Mouse (Mus musculus) A20 (cell line): ENCODE results near the gene Fhit.
A peak's percentile ranks its signal among the peaks of the same experiment; 100 is the strongest.

Experiments
- DNase-seq: peaks from one replicate; pipeline ENCODE4 v3.0.0-alpha.2; 2011; ENCODE audit warnings: low read depth, low spot score

Gene Fhit

GRCm38 (mm10) chr14:10166641-10167429 lies 995.0 kb downstream of the Fhit start:
- no peak for DNase-seq

DNA sequence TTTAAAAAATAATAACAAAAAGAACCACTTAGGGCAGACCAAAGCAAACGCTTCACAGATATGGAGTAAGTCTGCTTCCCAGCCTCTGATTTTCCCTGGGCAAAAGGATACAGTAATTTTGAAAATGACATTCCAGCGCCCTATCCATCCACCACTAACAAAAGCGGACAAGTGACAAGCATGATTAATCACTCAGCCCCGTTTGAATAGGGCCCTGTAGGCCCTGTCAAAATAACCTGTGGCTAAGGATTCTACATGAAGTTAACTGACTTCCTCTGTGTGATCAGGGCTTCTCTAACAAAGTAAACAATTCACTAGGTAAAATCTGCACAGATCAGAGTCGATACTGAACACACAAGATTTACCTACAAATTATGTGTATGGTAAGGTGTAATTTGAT lies 1012.0 kb downstream of the Fhit start:
- no peak for DNase-seq

GRCm38 (mm10) chr14:10139311-10139710 lies 1022.5 kb downstream of the Fhit start:
- DNase-seq: peak; percentile 41

- peak; percentile 73 for DNase-seq
Measured at GRCm38 (mm10) chr14:10133873-10134272, 1028.0 kb downstream of the Fhit start.

- no peak for DNase-seq
Measured at GRCm38 (mm10) chr14:10129675-10130074, 1032.2 kb downstream of the Fhit start.

- no peak for DNase-seq
Measured at GRCm38 (mm10) chr14:10129088-10129487, 1032.7 kb downstream of the Fhit start.

DNA sequence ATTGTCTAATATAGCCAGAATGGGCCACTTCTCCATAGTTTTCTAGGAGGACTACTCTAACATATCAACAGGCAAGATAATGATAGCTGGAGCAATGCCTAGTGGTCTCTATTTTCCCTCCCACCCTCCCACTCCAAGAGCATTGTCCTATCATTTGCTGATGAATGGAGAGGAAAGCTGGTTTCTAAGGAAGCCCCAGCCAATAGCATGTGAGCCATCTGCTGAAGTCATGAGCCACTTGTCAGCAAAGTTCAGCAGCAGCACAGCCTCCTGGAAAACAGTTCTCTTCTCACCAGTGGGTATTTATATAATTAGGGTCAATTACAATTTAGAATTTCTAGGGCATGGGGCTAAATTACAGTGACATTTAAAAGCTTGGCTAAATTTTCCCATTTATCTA lies 1035.3 kb downstream of the Fhit start:
- no peak for DNase-seq

DNA sequence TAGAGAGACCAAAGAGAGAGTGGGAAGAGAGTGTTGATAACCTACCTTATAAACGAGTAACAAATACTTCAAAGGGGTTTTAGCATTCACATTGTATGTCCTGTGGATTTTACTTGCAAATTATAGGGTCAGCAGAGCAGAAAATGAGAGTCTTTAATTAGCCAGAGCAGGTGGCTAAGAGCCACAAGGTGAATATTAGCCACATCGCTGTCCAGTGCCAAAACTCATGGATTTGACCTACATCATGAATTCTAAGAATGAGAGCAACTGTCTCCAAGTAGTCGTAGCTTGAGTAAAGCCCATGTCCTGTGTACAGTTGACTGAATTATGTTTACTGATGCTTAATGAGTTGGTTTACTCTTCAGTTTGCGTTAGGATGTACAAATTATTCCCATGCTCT lies 1039.7 kb downstream of the Fhit start:
- no peak for DNase-seq

DNA sequence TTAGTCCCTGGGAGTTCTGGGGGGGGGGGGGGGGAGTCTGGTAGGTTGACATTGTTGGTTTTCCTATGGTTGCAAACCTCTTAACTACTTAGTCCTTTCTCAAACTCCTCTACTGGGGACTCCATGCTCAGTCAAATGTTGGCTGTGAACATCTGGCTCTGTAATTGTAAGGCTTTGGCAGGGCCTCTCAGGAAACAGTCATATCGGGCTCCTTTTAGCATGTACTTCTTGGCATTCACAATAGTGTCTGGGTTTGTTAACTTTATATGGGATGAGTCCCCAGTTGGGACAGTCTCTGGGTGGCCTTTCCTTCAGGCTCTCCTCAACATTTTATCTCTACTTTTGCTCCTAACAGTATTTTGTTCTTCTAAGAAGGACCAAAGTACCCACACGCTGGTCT lies 1065.6 kb downstream of the Fhit start:
- no peak for DNase-seq

DNA sequence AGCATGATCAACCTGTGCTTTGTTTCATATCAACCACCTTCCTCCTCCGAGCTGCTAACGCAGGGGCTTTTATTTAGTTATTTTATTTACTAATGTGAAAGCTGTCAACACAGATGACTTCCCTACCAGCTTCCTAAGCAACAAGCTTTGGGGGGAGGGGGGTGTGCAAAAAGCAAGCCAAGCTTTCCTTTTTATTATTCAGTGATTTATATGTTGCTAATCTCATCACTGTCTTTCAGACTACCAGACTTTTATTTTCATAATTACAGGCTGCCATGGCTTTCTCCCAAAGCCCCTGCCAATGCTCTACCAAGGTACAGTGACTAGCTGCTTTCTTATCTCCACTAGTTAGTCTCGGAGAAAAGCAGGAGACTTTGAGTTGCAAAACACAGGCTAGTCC lies 1082.8 kb downstream of the Fhit start:
- no peak for DNase-seq

GRCm38 (mm10) chr14:10049947-10050346 lies 1111.9 kb downstream of the Fhit start:
- no peak for DNase-seq

GRCm38 (mm10) chr14:10047123-10047783 lies 1114.6 kb downstream of the Fhit start:
- DNase-seq: no peak

DNA sequence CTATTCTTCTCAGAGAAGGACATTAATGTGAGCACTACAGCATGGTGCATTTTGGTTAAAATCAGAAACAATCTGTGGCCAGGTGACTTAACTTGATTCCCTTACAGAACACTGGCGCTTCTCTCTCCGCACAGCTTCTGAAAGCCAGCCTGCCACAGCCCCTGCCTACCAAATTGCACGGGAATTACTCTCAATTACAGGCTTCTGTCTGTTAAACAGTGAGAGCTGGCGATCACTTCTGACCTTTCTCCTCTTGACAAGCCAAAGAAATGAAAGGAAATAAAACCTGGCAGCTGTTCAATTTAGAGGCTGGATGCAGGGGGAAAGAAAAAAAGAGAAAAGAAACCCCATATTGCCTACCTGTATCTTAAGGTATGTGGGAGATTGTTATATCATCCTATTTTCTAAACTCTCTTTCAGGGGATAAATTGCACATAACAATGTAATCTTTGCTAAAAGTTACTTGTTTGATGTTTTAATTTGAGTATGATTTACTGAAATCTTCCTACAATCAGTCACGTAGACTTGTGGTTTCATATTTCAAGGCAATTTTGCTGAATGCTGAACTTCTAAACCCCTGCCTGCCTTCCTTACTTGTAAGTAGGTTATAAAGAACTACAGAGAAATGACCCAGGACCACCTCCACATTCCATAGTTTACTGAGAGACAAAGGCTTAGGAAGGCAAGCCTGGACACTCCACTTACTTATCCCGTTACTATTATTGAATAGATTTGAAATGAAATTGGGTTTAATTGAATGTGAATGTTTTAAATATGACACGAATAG lies 1115.3 kb downstream of the Fhit start:
- no peak for DNase-seq

DNA sequence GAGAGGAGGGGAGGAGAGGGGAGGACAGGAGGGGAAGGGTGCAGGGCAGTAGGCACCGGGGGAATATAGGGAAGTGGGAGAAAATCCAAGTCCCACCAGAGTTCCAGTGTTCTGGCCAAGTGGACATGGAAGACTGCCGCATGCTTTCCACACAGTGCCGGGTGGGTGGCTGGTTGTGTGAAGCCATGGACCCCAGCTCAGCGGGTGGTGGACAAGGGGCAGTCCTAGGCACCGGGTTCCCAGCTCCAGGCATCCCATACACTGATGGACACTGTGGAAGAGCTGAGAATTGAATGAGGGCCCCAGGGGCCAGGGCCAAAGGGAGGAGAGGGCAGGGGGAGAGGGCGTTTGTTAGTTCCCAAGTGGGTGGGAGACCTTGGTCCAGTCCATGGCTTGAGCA lies 1123.8 kb downstream of the Fhit start:
- DNase-seq: no peak

DNA sequence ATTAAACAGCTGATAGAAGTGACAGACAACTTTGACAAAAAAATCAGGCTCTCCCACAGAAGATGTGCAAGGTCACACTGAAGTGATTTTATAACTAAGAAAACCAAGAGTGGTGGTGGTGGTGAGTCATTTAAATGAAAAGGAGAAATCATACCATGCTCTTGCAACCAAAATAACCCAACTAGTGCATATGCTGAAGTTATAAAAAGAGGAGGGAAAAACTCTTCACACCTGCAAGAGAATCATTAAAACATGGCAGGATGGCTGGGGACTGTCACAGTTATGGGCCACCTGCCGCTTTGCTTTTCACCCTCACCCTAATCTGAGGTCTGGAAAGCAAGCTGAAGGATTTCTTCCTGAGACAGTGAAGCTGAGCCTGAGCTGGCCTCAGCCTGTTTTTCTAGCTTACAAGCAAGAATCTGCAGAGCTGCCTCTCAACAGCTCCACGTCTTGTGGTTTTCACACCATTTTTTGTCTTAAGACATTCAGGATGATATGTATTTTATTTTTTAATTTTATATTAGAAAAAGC lies 1125.1 kb downstream of the Fhit start:
- DNase-seq: peak; percentile 51

- no peak for DNase-seq
Measured at GRCm38 (mm10) chr14:10035682-10036081, 1126.2 kb downstream of the Fhit start.

DNA sequence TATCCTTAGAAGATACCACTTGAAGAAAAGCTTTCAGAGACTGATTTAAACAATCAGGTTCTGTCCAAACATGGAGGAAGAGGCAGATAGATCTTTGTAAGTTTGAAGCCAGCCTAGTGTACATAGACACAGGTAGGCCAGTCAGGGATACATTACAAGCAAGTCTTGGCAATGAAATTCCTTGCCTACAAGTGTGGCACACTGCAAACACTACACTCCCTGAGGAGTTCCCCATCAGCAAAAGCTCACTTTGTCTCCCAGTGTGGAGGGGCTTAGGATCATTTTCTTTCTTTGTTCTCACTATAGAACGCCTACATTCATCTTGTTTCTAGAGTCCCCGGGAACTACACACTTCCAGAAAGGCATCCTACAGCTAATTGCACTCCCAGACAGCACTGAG lies 1126.6 kb downstream of the Fhit start:
- DNase-seq: no peak

GRCm38 (mm10) chr14:10023382-10023781 lies 1138.5 kb downstream of the Fhit start:
- DNase-seq: no peak

DNA sequence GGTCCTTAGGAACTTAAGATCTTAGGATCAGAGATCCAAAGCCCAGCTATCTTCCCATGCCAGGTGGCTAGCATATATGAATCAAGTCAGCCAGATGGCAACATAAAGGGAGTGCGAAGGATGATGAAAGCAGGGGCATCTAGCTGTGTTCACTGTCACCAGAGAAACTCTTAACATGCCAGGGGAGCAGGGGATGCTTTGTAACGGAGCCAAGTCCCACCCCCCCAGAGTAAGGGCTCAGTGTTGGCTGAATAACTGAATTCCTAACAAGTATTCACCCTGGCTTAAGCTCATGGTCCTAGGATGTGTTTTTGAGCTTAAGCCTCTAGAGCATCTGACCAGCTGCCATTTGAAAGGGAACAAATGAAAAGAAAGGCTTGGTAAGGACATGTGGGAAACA lies 1139.5 kb downstream of the Fhit start:
- DNase-seq: no peak

DNA sequence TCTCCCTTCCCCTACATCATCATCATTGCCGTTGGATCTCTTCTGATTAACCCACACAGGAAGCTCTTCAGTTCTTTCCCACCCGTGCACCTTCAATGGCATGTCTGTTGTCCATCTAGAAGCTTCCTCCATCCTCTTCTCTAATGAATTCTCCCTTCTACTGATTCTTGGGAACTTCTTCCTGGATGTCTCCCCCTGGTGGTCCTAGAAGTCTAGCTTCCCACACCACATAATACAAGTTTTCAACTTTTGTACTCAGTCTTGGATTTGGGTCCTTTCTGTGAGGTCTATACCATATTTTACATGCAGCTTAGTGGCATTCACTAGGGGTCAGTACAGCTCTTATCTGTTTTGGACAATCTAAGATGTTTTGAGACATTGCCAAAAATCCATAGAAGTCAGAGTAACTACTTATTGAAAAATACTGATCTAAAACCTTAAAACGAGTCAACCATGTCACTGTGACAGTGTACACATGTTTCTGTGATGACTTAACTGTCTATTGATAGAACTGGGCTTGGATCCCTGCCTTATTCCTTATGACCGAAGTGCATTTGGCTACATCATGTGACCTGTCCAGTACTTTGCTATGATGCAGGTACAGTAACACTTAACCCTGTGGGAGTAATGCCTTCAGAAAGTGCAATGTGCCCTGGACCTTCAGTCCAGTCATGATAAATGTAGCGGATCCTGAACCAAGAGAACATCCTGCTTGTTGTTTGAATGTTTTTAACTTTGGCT lies 1141.3 kb downstream of the Fhit start:
- peak; percentile 12 for DNase-seq

DNA sequence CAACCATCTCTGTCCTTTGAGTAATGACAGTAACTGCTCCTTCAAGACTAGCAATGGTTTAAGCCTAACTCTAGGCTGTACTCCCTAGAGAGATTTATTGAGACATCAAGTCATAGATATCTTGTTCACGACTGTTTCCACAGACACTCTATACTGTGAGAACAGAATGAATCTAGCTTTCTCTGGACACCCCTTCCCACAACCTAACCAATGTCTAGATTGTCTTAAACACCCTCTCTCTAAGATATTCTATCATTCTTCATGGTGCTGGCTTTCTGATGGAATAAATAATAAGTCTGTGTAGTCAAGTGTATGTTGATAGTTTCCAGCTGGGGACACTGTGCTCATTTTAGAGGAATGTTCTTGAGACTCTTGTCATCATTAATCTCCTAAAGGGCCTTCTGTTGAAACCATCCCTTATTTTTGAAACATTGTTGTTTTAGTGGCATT lies 1148.0 kb downstream of the Fhit start:
- DNase-seq: no peak
